Comparison of ENCODE assay signal across 11 mouse cellular contexts in the genomic region with DNA sequence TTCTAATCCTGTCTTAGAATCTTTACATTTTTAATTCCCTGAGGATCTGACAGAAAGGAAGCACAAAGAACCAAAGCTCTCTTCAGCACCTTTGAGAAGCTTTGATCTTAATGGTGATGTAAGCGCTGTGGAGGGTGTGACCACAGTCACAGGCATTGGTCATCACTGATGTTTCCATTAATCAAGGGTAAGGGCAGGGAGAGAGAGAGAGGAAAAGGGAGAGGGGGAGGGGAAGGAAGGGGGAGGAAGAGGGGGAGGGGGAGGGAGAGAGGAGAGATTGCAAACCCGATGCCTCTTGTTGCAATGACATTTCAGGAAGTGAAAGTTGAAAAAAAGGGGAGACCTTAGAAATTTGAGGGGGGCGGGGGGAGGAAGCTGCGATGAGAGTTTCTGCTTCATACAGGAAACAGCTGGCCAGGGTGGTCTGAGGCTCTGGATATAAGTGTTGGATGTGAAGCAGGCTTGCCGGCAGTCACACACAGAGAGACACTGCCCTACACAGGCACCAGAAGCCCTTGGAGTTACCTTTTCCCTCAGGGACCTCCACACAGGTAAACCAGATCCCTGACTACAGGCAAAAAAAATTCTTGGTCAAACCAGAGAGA. TPM values are rescaled to one million over a fixed set of nuclear protein-coding genes. Genes with fewer than 3 reads are reported as not detected.
DNase-seq lines count a peak whose midpoint lies in the region; ATAC-seq lines count a peak whose summit lies in the region.
"Had no signal": no experiment of that assay in that cellular context is flagged by ENCODE, and none has a peak within 500 bp of the region (broad histone marks: within the 10 kb centered on the region; RNA-seq: fewer than 3 reads in every experiment).

No protein-coding gene starts in this region.

- H3K36me3 ChIP-seq in forebrain, embryonic 11.5 days (ENCODE audit: control insufficient read depth, insufficient read depth, low read length): no peaks in the 10 kb centered on the region
- no peaks in the 10 kb centered on the region for H3K36me3 ChIP-seq in forebrain, embryonic 14.5 days (ENCODE audit: control insufficient read depth, insufficient read depth, low read length)
- H3K36me3 ChIP-seq: neural tube, embryonic 13.5 days had no signal

- no peak overlapping the region for H3K4me2 ChIP-seq in forebrain, embryonic 11.5 days (ENCODE audit: low read depth, low read length, severe bottlenecking)
- H3K4me2 ChIP-seq in forebrain, embryonic 14.5 days (ENCODE audit: low read length): no peak overlapping the region
- H3K4me2 ChIP-seq: neural tube, embryonic 13.5 days had no signal

- ATAC-seq in forebrain, embryonic 11.5 days (replicated peaks; ENCODE audit: low FRiP score): 0 out of 2 replicates have a peak, but pooled peaks have one; percentile 27
- no peak for ATAC-seq in forebrain, embryonic 14.5 days
- ATAC-seq in megakaryocyte progenitor cell, adult 5-6 weeks (replicated peaks; ENCODE audit: poor library complexity): peak; percentile 71
- ATAC-seq: forebrain, postnatal 0 days had no signal

- H3K4me1 ChIP-seq in forebrain, embryonic 11.5 days (replicated peaks; ENCODE audit: control insufficient read depth, insufficient read depth, low read length): no peaks in the 10 kb centered on the region
- no peaks in the 10 kb centered on the region for H3K4me1 ChIP-seq in forebrain, embryonic 14.5 days (ENCODE audit: control insufficient read depth, insufficient read depth, low read length)
- H3K4me1 ChIP-seq: neural tube, embryonic 13.5 days had no signal

- no peaks in the 10 kb centered on the region for H3K9me3 ChIP-seq in forebrain, embryonic 11.5 days (ENCODE audit: control insufficient read depth, low read length)
- H3K9me3 ChIP-seq in forebrain, embryonic 14.5 days (replicated peaks; ENCODE audit: control insufficient read depth, low read length): no peaks in the 10 kb centered on the region
- H3K9me3 ChIP-seq: neural tube, embryonic 13.5 days had no signal

- H3K27ac ChIP-seq in forebrain, embryonic 11.5 days (ENCODE audit: low read depth, low read length): no peak overlapping the region
- H3K27ac ChIP-seq in forebrain, embryonic 14.5 days (ENCODE audit: low read depth, low read length): no peak overlapping the region
- H3K27ac ChIP-seq: neural tube, embryonic 13.5 days had no signal

- no peaks in the 10 kb centered on the region for H3K27me3 ChIP-seq in forebrain, embryonic 11.5 days (ENCODE audit: control insufficient read depth, insufficient read depth, low read length)
- H3K27me3 ChIP-seq in forebrain, embryonic 14.5 days (replicated peaks; ENCODE audit: control insufficient read depth, insufficient read depth, low read length): no peaks in the 10 kb centered on the region
- H3K27me3 ChIP-seq: neural tube, embryonic 13.5 days had no signal

- no peak overlapping the region for H3K9ac ChIP-seq in forebrain, embryonic 11.5 days (ENCODE audit: low read length)
- H3K9ac ChIP-seq in forebrain, embryonic 14.5 days (ENCODE audit: low read length): no peak overlapping the region
- H3K9ac ChIP-seq: forebrain, postnatal 0 days; neural tube, embryonic 13.5 days had no signal

- H3K4me3 ChIP-seq in forebrain, embryonic 11.5 days (ENCODE audit: low read depth, low read length): no peak overlapping the region
- H3K4me3 ChIP-seq in forebrain, embryonic 14.5 days (ENCODE audit: low read depth, low read length): no peak overlapping the region
- H3K4me3 ChIP-seq: neural tube, embryonic 13.5 days had no signal

- WGBS in forebrain, embryonic 11.5 days: 70% methylated on average over 5 of the region's 5 CpGs
- 78% methylated on average over 5 of the region's 5 CpGs for WGBS in forebrain, embryonic 14.5 days

- no peak for DNase-seq in forebrain, embryonic 11.5 days (ENCODE audit: low spot score)
- no peak for DNase-seq in forebrain, embryonic 14.5 days (ENCODE audit: low spot score)
- DNase-seq in spleen, postnatal 36 days (ENCODE audit: low spot score in 2 of 2): peak; percentile 57
- DNase-seq in spleen, postnatal 4 days (ENCODE audit: low spot score in 2 of 2): no peak
- DNase-seq in cerebellum, postnatal 10 days: no peak
- no peak for DNase-seq in left cerebral cortex, adult 11 months (ENCODE audit: low spot score)
- no peak for DNase-seq in layer of hippocampus, postnatal 14 days (ENCODE audit: low spot score in 2 of 2)
- DNase-seq: cerebellum, postnatal 14 days; forebrain, postnatal 0 days had no signal

RNA-seq across cellular contexts. Expression of a gene that starts 31.5 kb away (rescaled TPM):
- polyA plus RNA-seq in forebrain, embryonic 11.5 days (2014; fragmentation: Nextera tagmentation; extraction: Ambion mirVana): 13.7 and 16.5 TPM in 2 replicates
- polyA plus RNA-seq in forebrain, embryonic 14.5 days (2014; fragmentation: Nextera tagmentation; extraction: Ambion mirVana): 5.6 and 7.6 TPM in 2 replicates
- total RNA-seq in megakaryocyte progenitor cell, adult 5-6 weeks (2015): 4.5 and 10.5 TPM in 2 replicates
- total RNA-seq in megakaryocyte progenitor cell, adult 5-6 weeks (2017): 2.4 and 5.4 TPM in 2 replicates
- total RNA-seq in layer of hippocampus, postnatal 14 days (2021): 10 to 100 TPM; 24.7 to 33.3 TPM

Comparison
In these comparisons a context has a peak if more than half of its experiments do, and no peak if none do; other contexts are left out.
1. DNase-seq: peak in spleen, postnatal 36 days (2 of 2); none in forebrain, embryonic 11.5 days (single experiment), forebrain, embryonic 14.5 days (single experiment), spleen, postnatal 4 days (0 of 2), cerebellum, postnatal 10 days (0 of 2), left cerebral cortex, adult 11 months (single experiment) and layer of hippocampus, postnatal 14 days (0 of 2).